Mouse (Mus musculus) ES-Bruce4 (cell line): ENCODE measurements around the gene Cdsn.

Source experiments
- CTCF ChIP-seq: IDR thresholded peaks from one replicate; pipeline ENCODE4 v1.8.1; 2011; ENCODE audit warnings: low read depth, low read length
- EP300 ChIP-seq: IDR thresholded peaks from 2 replicates; pipeline ENCODE4 v1.6.1; 2011; ENCODE audit warnings: low read depth, low read length; ENCODE audit not compliant: insufficient read depth
- POLR2A ChIP-seq: IDR thresholded peaks from one replicate; pipeline ENCODE4 v1.8.1; 2011; ENCODE audit warnings: low read length; ENCODE audit not compliant: insufficient read depth

GRCm38 (mm10) chr17:35503849-35504248 is 48.1 kb upstream of the Cdsn start:
- no peak for TF ChIP-seq CTCF
- peak; percentile 37 for TF ChIP-seq POLR2A
- TF ChIP-seq EP300, result peak; percentile 100
